Mouse (Mus musculus) heart, postnatal 0 days (tissue): Measurements from ENCODE around the gene Lrg1. TPM values are rescaled to one million over a fixed set of nuclear protein-coding genes. Genes with fewer than 3 reads are reported as not detected.

ENCODE experiments used
- ATAC-seq: fragments of 200-750 bp; cut with Nextera tagmentation; 2 replicates; pipeline ENCODE4 v1.8.0; 2017; ENCODE audit warnings: low read depth, moderate number of reproducible peaks, moderate library complexity; ENCODE audit not compliant: insufficient read depth
- DNase-seq: peaks from one replicate; pipeline ENCODE4 v3.0.0-alpha.2; 2016; ENCODE audit warnings: low spot score
- H3K27ac ChIP-seq: fragments of 300-500 bp; sonication (generic); 2 replicates; pipeline ENCODE4 v1.5.1; 2014; ENCODE audit warnings: low read depth, mild to moderate bottlenecking
- H3K27me3 ChIP-seq: fragments of 300-500 bp; sonication (generic); 2 replicates; pipeline ENCODE4 v1.6.1; 2014; ENCODE audit warnings: low read length, mixed read lengths; ENCODE audit not compliant: control insufficient read depth, insufficient read depth
- H3K36me3 ChIP-seq: fragments of 300-500 bp; sonication (generic); replicated peaks from 2 replicates; pipeline ENCODE4 v1.6.1; 2014; ENCODE audit warnings: low read length, mixed read lengths; ENCODE audit not compliant: control insufficient read depth, insufficient read depth
- H3K4me1 ChIP-seq: fragments of 300-500 bp; sonication (generic); 2 replicates; pipeline ENCODE4 v1.6.1; 2014; ENCODE audit warnings: antibody characterized with exemption; ENCODE audit not compliant: control insufficient read depth, insufficient read depth
- H3K4me2 ChIP-seq: fragments of 300-500 bp; sonication (generic); 2 replicates; pipeline ENCODE4 v1.6.1; 2014; ENCODE audit warnings: low read depth, mild to moderate bottlenecking, low read length, moderate library complexity
- H3K4me3 ChIP-seq: fragments of 300-500 bp; sonication (generic); 2 replicates; pipeline ENCODE4 v1.5.1; 2014; ENCODE audit warnings: low read depth, low read length
- H3K9ac ChIP-seq: fragments of 300-500 bp; sonication (generic); replicated peaks from 2 replicates; pipeline ENCODE4 v1.6.1; 2014; ENCODE audit warnings: low read depth, low read length, mixed read lengths
- H3K9me3 ChIP-seq: fragments of 300-500 bp; sonication (generic); replicated peaks from 2 replicates; pipeline ENCODE4 v1.6.1; 2016; ENCODE audit warnings: low read length; ENCODE audit not compliant: control insufficient read depth
- CTCF ChIP-seq: IDR thresholded peaks from 2 replicates; pipeline ENCODE4 v1.5.1; 2016; ENCODE audit warnings: antibody characterized with exemption, control low read depth, low read depth
- EP300 ChIP-seq: IDR thresholded peaks from 2 replicates; pipeline ENCODE4 v1.6.1; 2016; ENCODE audit warnings: antibody characterized with exemption, low read depth
- WGBS: fragments of 180-500 bp; shearing (Covaris S2); extraction: QIAGEN DNeasy Blood & Tissue Kit; methylation state at CpG from one replicate; pipeline ENCODE4 v1.1.7; 2014; 5-methylcytosine and 5-hydroxymethylcytosine counted together
- polyA plus RNA-seq: library from polyadenylated mRNA; unstranded; fragments of >200 nt; fragmentation: Nextera tagmentation; extraction: Ambion mirVana; gene quantifications from 2 replicates; pipeline ENCODE4 v1.2.1, GENCODE M21; 2015
- total RNA-seq: library from RNA; depleted of rRNA; stranded (reverse); fragments of >200 nt; gene quantifications from 2 replicates; pipeline ENCODE4 v1.2.3, GENCODE M21; 2014; ENCODE audit warnings: low replicate concordance

Lrg1 gene
- total and polyA plus RNA-seq, 2 experiments from 2014 or later = 4.5 to 9.0 TPM

GRCm38 (mm10) chr17:56128246-56128645 is 6.4 kb upstream of the Lrg1 start:
- Histone ChIP-seq H3K4me1 (no peaks in the 10 kb centered on the region), H3K4me3 (no peak overlapping the region), H3K27me3 (0 out of 2 replicates have a peak, but pooled peaks cover 5% of the 10 kb centered on the region), H3K36me3 (no peaks in the 10 kb centered on the region), H3K9ac (no peak overlapping the region), H3K27ac (no peak overlapping the region), H3K4me2 (no peak overlapping the region), H3K9me3 (0 out of 2 replicates have a peak, but pooled peaks cover 5% of the 10 kb centered on the region)
- no peak for DNase-seq
- WGBS = 65% methylated on average over 15 of the region's 15 CpGs
- ATAC-seq = no peak
- TF ChIP-seq CTCF (no peak), EP300 (no peak)

GRCm38 (mm10) chr17:56126175-56126574 is 4.4 kb upstream of the Lrg1 start:
- no peak overlapping the region for H3K9ac ChIP-seq
- ATAC-seq = no peak
- no peak for DNase-seq
- 74% methylated on average over 11 of the region's 11 CpGs for WGBS
- no peak for TF ChIP-seq EP300
- TF ChIP-seq CTCF = no peak
- no peaks in the 10 kb centered on the region for H3K36me3 ChIP-seq
- H3K4me1 ChIP-seq = no peaks in the 10 kb centered on the region
- H3K9me3 ChIP-seq = peaks cover 11% of the 10 kb centered on the region
- no peak overlapping the region for H3K4me3 ChIP-seq
- H3K27me3 ChIP-seq = peaks cover 9% of the 10 kb centered on the region; the same call in 1 of the 2 replicates
- no peak overlapping the region for H3K27ac ChIP-seq
- no peak overlapping the region for H3K4me2 ChIP-seq

- no peak overlapping the region for H3K4me2 ChIP-seq
- peaks cover 8% of the 10 kb centered on the region for H3K9me3 ChIP-seq
- no peak overlapping the region for H3K9ac ChIP-seq
- no peak for ATAC-seq
- peaks cover 14% of the 10 kb centered on the region for H3K27me3 ChIP-seq
- no peak for DNase-seq
- TF ChIP-seq EP300 = no peak
- TF ChIP-seq CTCF = no peak
- H3K4me3 ChIP-seq = no peak overlapping the region
- no peak overlapping the region for H3K27ac ChIP-seq
- no peaks in the 10 kb centered on the region for H3K36me3 ChIP-seq
- 0 out of 2 replicates have a peak, but pooled peaks cover 5% of the 10 kb centered on the region for H3K4me1 ChIP-seq
- WGBS = 75% methylated on average over 4 of the region's 4 CpGs
Observed at GRCm38 (mm10) chr17:56125276-56125630, 3.5 kb upstream of the Lrg1 start.

GRCm38 (mm10) chr17:56124377-56125275 is 2.8 kb upstream of the Lrg1 start:
- peak; percentile 33 for ATAC-seq
- peaks cover 14% of the 10 kb centered on the region for H3K27me3 ChIP-seq
- 19% methylated on average over 54 of the region's 59 CpGs for WGBS
- no peaks in the 10 kb centered on the region for H3K36me3 ChIP-seq
- H3K9me3 ChIP-seq = peaks cover 8% of the 10 kb centered on the region
- peak overlapping the region; percentile 64 for H3K4me2 ChIP-seq
- H3K27ac ChIP-seq = no peak overlapping the region; the same call in 1 of the 2 replicates
- DNase-seq = peak; percentile 55
- TF ChIP-seq CTCF (peak; percentile 66), EP300 (no peak)
- H3K4me1 ChIP-seq = 0 out of 2 replicates have a peak, but pooled peaks cover 8% of the 10 kb centered on the region
- peak overlapping the region; percentile 47 for H3K4me3 ChIP-seq
- H3K9ac ChIP-seq = peak overlapping the region; percentile 48

GRCm38 (mm10) chr17:56123681-56124340 is 2.0 kb upstream of the Lrg1 start:
- peaks cover 14% of the 10 kb centered on the region for H3K27me3 ChIP-seq
- no peak for DNase-seq
- H3K9ac ChIP-seq = peak overlapping the region; percentile 48
- peak overlapping the region; percentile 64 for H3K4me2 ChIP-seq
- no peak for TF ChIP-seq EP300
- no peak for TF ChIP-seq CTCF
- 51% methylated on average over 58 of the region's 59 CpGs for WGBS
- no peak overlapping the region for H3K27ac ChIP-seq
- peak overlapping the region; percentile 47 for H3K4me3 ChIP-seq
- H3K9me3 ChIP-seq = peaks cover 8% of the 10 kb centered on the region
- H3K36me3 ChIP-seq = no peaks in the 10 kb centered on the region
- no peak for ATAC-seq
- H3K4me1 ChIP-seq = 0 out of 2 replicates have a peak, but pooled peaks cover 8% of the 10 kb centered on the region
